Mouse (Mus musculus) CD8-positive naive resting alpha-beta T cell, adult 2 months (primary cell): ENCODE results near the gene Vamp8.
A peak's percentile ranks its signal among the peaks of the same experiment; 100 is the strongest.

Experiments used
- DNase-seq, 2 experiments: peaks; one replicate each; pipeline ENCODE4 v3.0.0; 2022; ENCODE audit warnings: low read depth in 2 of 2, low spot score in 2 of 2

Vamp8 gene

DNA sequence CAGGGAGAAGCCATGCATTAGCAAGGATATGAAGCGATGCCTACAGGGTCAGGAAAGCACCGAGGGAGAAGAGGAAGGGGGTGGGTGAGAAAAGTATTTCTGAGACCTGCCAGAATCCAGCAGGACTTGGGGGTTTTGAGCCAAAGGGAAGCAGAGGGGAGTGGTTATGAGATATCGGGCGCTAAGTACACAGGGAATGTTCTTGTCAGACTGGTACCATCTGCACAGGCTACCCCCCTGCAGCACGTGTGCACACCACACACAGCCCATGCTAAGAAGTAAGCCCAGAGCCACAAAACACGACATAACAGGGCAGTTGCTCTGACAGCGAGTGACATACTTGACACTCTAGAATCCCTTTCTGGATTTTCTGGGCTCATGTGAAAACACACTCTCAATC lies 16.3 kb downstream of the Vamp8 start:
- no peak for DNase-seq

DNA sequence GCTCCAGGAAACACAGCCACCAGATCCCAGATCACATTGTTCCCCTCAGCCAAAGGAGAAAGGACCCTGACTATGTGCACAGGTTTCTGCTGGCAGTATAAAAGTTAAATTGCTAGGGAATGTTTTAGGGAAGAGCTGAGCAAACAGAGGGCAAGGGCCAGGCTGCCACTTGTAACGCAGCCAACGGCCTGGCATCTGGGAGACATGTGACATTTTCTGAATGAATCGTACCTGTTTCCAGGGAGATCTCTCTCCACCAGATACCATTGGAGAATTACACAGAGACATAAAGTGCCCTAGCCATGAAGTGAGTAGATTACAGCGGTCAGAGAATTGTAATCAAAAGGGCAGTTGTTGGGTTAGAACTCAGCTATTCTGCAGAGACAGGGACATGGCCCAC lies 17.3 kb downstream of the Vamp8 start:
- no peak for DNase-seq

DNA sequence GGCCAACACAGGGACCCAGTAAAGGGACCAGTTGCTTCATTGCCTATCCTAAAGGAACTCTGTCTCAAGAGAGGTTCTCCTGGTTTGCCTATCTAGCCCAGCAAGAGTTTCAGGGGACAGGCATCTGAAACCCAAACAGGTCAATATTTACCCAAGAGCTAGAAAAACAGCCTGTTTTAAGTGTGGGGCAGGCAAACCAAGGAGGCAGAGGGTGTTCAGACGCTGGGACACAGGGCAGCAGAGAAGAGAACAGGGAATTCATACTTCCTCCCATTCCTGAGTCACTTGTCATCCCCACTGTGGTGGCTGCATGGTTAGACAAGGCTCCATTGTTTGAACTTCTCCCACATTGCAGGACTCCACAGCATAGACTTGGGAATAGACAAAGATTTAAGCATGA lies 18.9 kb downstream of the Vamp8 start:
- DNase-seq, result no peak

DNA sequence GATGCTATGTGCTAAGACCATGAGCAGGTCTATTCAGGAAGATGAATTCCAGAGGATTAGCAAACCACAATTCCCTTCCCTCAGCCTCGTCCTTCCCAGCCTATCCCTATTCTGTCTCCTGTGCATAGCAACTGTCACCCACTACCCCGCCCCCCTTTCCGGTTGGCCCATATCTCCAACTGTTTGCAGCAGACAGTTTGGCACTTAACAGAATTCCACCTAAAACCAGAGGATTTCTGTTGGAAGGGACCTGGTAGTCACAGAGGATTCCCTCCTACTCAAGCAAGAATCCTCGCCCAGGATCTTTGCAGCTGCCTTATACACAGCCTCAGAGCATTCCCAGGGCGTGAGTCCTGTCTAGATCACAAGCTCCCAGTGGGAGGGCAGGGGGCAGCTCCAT lies 19.4 kb downstream of the Vamp8 start:
- DNase-seq, result no peak

DNA sequence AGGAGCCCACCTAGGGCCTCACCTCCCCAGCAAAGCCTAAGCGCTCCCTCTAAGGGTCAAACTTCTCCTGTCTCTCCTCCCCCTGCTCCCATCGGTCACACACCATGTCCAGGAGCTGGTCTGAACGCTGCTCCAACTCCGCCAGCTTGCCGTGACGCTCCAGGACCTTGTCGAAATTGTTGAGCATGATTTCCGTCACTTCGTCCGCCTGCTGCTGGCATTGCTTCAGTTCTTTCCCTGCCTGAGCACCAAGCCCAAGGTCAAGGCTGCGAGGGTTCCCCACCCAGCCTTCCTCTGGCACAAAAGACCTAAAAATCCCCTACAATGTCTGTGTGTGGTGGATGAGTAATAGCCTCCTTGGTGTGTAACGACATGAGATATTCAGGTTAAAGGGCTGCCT lies 20.4 kb downstream of the Vamp8 start:
- no peak for DNase-seq

DNA sequence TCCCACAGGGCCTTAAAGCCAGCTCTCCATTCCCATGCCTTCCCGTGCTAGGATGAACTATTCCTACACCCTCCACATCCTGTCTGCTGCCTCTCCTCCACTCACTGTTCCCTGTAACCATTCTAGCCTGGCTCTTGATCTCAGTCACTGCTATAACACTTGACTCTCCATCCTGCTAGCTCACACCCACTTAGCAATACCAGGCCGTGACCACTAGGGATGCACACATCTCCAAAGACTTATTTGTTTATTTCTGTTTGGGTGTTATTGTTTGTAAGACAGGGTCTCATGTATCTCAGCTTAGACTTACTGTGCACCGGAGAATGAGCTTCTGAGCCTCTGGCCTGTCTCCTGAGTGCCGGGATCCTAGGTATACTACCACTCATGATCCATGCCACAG lies 20.9 kb downstream of the Vamp8 start:
- DNase-seq, result no peak

DNA sequence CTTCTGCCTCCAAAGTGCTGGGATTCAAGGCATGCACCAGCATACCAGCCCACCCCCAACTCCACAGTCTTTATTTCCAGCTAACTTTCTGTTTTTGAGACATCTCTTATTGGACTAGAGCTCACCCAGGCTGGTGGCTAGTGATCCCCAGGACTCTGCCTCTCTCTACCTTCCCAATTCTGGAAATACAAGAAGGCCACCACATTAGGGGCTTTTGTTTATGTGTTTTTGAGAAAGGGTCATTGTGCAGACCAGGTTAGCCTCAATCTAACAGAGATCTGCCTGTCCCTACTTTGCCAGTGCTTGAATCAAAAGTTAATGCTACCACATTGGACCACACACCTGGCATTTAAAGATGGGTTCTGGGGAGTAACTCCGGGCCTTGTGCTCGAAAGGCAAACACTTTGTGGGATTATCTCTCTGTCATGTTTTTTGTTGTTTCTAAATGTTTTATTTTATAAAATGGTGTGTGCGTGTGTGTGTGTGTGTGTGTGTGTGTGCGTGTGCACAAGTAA lies 23.0 kb downstream of the Vamp8 start:
- DNase-seq, result no peak

DNA sequence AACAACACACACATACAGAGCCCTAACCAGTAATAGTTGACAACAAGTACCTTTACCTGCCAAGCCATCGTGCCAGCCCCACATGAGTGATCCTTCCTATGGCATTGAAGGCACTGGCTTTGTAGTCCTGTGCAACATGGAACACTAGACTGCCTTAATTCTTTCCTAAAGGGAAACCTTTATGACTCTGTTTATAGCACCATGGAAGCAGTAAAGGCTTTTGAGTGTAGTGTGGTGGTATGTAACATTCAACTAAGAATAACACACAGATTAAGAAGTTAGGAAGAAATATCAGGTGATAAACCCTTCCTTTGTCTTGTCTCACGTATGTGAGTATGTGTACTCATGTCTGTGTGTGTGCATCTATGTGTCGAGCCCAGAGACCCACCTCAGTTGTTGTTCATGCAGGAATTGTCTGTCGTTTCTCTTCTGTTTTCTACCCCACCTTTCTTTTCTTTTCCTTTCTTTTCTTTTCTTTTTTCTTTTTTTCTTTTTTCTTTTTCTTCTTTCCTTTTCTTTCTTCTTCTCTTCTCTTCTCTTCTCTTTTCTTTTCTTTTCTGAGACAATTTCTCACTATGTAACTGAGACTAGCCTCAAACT lies 23.6 kb downstream of the Vamp8 start, which contains the start of gene Rnf181:
Gene Rnf181 (minus strand): TSS at position 113 of the 600 bp plus-strand sequence.
- no peak for DNase-seq

DNA sequence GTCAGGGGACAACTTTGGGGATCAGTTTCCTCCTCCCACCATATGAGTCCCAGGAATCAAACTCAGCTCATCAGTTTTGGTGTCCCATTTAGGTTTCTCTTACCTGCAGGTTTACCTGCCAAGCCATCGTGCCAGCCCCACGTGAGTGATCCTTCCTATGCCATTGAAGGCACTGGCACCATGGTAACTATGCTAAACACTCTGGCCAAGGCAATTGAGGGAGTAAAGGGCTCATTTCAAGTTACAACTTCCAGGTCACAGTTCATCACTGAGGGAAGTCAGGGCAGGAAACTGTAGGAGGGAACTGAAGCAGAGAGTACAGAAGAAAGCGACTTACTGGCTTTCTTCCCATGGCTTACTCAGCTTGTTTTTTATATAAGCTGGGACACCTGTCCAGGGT lies 24.2 kb downstream of the Vamp8 start:
- no peak for DNase-seq

DNA sequence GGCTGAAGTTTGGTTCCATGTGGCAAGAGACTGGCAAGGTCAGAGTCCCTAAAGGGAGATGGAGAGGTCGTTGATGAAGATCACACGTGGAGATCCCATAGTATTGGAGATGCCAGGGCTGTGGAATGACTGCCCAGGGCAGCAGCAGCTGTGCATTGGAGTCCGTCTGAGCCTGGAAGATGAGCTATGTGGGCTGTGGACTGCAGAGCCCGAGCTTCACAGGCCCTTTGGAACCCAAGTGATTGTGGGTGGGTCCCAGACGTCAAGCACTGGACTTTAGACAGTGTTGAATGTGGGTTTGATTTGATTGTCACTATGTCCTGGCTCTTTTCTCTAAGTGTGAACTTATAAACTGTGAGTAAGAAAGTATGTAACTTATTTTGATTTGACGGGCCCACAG lies 25.5 kb downstream of the Vamp8 start:
- no peak for DNase-seq

DNA sequence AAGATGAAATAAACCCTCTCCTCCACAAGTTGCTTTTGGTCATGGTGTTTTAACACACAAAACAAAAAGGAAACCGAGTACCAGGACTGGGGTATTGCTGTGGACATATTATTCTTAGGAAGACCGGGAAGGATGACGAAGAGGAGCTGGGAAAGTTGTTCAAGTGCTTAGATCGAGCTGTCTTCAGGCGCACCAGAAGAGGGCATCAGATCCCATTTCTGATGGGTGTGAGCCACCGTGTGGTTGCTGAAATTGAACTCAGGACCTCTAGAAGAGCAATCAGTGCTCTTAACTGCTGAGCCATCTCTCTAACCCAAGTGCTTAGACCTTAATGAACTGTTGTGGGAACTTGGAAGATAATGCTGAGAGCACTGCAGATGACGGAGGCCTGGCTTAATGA lies 26.5 kb downstream of the Vamp8 start:
- no peak for DNase-seq

DNA sequence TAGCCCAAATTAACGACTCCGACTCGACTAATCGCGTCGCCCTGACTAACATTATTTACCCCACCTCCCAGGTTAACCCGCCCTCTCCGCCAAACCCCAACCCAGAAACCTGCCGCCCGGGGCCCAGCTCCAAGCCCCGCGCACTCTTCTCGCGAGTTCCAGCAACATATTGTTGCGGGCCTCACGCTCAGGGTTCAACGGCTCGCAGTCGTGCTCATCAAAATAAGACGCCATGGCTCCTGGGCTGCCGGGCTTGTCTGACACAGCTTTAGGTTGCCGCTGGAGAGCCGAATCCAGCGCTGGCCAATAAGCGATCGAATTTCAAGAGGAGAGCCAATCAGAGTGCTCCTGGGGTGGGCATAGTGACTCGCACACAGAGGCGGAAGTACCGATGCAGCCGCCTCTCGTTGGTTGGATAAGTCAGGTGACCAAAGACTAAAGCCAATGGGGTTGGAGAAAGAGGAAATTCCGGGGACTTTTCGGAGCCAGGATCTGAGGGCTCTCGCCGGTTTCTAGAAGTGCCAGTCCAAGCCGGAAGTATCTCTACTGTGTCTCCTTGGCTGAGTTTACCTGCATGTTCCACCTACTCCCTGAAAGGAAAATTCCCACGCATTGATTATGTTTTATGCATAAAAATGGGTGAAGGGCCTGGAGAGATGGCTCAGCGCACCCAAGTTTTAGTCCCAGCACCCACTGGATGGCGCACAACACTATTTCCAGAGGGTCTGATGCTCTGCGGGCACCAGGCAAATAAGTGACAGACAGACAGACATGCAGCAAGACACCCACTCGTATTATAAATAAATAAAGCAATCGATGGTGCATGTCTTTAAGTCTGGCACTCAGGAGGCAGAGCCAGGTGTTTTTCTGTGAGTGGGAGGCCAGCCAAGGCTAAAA lies 28.1 kb downstream of the Vamp8 start:
- peak; percentile 94 to 95 for DNase-seq

DNA sequence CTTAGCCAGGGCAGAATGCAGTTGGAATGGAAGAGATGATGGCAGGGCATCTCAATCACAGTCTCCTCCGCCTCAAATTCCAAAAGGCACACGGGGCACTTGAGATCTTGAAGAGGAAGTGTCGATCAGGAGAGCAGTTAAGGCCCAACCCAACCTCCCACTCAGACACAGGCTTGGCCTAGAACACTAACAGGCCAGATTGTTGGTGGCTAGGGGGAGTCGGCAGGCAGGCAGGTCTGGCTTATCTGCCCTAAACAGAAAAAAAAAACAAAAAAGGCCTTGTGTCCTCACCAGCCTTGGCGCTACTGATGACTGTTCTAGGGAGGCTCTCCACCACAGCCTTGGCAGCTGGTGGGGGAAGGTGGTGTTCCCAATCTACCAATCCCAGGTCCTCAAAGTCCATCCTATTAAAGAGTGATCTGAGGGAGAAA lies 29.4 kb downstream of the Vamp8 start:
- DNase-seq, result no peak

DNA sequence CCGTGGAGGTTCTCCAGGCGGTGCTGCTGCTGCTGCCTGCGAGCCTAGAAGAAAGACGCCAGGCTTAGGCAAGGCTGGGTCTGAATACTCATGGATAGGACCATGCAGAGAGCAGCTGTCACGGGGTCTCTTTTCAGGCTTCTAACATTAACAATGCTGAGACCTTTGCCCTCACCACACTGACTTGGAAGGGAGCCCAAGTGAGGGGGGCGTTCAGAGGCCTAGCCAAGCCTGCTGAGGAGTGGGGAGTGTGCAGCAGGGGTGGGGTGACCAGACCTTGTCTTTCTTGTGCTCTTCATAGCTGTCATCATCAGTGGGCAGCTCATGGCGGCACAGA lies 29.9 kb downstream of the Vamp8 start:
- DNase-seq, result no peak

DNA sequence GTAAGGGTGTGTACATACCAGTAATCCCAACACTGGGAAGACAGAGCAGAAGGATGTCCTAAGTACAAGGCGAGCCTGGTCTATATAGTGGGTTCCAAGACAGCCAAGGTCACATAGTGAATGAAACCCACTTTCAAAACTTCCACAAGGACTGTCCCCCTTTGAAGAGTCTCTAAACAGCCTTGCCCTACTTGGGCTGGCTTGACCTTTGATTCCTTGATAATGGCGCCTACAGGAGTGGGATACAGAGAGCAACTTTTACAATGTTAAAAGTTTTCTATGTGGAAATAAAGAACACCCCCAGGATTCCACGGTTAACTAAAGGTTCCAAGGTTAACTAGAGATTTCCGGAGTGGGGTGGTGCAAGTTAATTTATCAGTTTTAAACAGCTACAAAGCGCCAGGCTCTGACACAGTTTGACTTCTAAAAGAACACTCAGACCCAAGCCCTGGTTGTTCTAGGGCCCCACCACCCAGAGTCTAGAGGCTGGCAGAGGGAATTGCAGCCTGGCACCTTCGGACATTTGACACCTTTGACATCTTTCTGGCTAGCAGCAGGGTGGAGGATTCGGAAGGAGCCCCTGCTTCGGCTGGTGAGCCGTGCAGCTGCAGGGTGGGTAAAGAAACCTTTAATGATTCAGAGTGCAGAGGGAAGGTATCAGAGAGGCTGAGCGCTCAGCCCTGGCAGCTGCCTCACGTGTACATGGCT lies 30.5 kb downstream of the Vamp8 start:
- DNase-seq, result no peak

DNA sequence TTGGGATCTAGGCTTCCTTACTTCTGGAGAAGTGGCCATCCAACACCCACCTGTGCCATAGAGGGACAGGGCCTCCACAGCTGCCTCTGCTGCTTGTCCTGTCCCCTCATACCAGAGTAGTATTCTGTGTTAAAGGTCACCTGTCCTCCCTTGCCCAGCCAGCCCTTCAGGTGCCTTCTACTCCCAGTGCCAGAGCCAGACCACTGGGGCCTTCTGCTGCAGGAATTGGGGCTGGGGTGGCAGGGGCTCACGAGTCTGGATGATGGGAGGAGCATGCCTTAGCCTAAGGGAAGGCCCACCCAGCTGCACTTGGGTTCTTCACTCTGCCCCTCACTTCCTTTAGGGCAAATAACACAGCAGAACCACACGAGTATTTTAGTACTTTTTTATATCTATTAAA lies 31.2 kb downstream of the Vamp8 start:
- DNase-seq, result no peak

DNA sequence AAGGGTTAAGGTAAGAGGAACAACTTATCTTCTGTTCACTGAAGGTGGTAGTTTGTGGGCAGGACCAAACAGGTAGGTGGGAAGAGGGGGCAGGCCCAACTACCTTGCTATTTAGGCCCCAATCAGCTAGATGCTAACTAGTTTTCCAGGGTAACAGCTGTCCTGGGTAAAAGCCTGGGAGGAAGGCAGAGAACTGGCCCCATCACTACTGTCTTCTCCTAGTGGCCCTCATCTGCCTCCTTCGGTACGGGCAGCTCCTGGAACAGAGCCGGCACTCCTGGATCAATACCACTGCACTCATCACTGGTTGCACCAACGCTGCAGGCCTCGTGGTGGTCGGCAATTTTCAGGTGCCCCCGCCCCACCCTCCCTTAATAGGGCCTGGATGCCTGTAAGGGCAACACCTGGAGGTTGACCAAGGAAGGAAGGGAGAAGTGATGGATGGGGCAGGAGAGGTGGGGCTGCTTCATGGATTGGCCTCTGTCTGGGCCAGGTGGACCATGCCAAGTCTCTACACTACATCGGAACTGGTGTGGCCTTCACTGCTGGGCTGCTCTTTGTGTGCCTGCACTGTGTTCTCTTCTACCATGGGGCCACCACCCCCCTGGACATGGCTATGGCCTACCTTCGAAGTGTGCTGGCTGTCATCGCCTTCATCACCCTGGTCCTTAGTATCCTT lies 32.3 kb downstream of the Vamp8 start:
- DNase-seq, result no peak

DNA sequence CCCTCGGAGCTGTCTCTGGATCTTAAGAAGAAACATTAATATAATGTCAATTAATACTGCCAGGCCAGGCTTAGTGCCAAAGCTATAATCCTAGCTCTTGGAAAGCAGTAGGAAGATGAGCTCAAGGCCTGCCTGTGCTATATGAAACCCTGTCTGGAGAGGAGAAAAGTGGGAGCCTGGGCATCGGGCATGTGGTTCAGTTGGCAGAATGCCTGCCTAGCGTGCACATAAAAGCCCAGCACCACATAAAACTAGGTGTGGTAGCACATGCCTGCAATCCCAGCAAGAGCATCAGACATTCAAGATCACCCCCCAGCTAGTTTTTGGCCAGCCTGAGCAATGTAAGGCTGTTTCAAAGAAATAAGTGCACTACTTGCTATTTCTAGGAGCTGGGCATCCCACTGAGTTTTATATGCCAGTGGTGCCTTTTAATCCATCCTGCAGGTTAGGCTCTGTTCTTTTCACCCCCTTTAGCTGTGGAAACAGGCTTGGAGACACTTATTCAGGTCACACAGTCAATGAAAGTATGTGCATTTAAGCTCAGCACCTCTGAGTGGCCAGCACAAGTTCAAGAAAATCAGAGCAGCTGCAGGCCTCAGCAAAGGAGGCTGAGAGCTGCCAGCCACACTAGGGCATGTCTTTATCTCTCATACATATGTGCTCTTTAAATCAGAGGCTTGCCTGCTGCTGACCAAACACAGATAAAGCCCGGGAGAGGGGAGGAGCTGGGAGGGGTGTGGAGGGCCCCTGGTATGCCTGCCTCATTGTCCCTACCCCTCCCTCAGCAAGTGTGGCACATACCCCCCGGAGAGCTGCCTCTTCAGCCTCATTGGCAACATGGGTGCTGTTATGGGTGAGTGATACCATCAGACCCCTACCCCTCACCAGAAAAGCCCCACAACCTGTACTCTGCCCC lies 33.1 kb downstream of the Vamp8 start:
- DNase-seq, result no peak

DNA sequence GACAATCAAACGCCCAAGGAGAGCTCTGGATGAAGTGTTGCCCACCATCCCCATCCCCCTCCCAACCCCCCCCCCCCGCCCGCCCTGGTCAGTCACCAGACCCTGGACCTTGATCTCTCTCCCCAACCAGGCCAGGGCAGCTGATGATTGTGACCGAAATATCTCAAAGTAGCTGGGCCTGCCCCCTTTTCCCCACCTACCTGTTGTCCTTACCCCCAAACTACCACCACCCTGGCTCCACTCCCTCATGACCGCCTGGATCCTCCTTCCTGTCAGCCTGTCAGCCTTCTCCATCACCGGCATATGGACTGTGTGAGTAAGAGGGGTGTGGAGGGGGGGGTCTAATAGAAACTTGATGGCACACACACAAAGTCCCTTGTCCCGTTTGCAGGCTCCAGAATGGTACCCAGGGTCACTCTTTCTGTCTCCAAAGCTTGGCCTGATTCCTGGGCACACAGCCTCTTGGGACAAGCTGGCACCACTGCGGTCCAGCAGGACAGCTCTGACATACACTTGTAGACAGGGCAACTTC lies 34.4 kb downstream of the Vamp8 start:
- no peak for DNase-seq
